In genomic region chr16:54246883-54247282, GRCm38 (mm10) we compare ENCODE assay signal across 20 mouse cellular contexts.
DNase-seq lines count a peak whose midpoint lies in the region; ATAC-seq and TF ChIP-seq lines count a peak whose summit lies in the region.
"Had no signal": no experiment of that assay in that cellular context is flagged by ENCODE, and none has a peak within 500 bp of the region (broad histone marks: within the 10 kb centered on the region; RNA-seq: fewer than 3 reads in every experiment).

No protein-coding gene starts in this region.

- no peaks in the 10 kb centered on the region for H3K36me3 ChIP-seq in forebrain, embryonic 14.5 days (ENCODE audit: control insufficient read depth, insufficient read depth, low read length)
- H3K36me3 ChIP-seq in forebrain, embryonic 10.5 days (replicated peaks), result no peaks in the 10 kb centered on the region
- no peaks in the 10 kb centered on the region for H3K36me3 ChIP-seq in forebrain, postnatal 0 days (ENCODE audit: insufficient read depth)
- H3K36me3 ChIP-seq: embryonic facial prominence, embryonic 13.5 days; embryonic facial prominence, embryonic 15.5 days had no signal

- TF ChIP-seq CTCF in brain, embryonic 14.5 days (IDR thresholded peaks at IDR 0.05; ENCODE audit: borderline replicate concordance, extremely low read depth, insufficient read depth, insufficient read length), result no peak
- no peak for TF ChIP-seq CTCF in forebrain, postnatal 0 days (IDR thresholded peaks at IDR 0.05; ENCODE audit: low read depth)

- TF ChIP-seq POLR2A in brain, embryonic 14.5 days (IDR thresholded peaks at IDR 0.05; ENCODE audit: borderline replicate concordance, extremely low read depth, insufficient read depth, insufficient read length, poor library complexity, severe bottlenecking), result no peak

- ATAC-seq in forebrain, embryonic 14.5 days, result peak; percentile 80; the same call in 1 of the 2 replicates
- ATAC-seq in forebrain, postnatal 0 days, result peak; percentile 54; the same call in 1 of the 2 replicates

- DNase-seq in forebrain, embryonic 14.5 days (ENCODE audit: low spot score), result peak; percentile 72
- DNase-seq in forebrain, embryonic 10.5 days (ENCODE audit: extremely low spot score, low spot score), result no peak
- DNase-seq in brain, adult 2 months (ENCODE audit: low read depth, low spot score), result peak; percentile 11
- DNase-seq in brain, embryonic 14.5 days (ENCODE audit: low read depth), result peak; percentile 83
- DNase-seq in forebrain, postnatal 0 days, result peak; percentile 20
- DNase-seq in spleen, postnatal 36 days (ENCODE audit: low spot score in 2 of 2), result no peak
- DNase-seq in layer of hippocampus, adult 9-11 months, result no peak
- DNase-seq: adrenal gland, adult 2 months; adrenal gland, postnatal 10 days; adrenal gland, postnatal 25 days; cerebellum, adult 11 months; cerebellum, adult 18-20 months; cerebellum, adult 8-10 months; cerebellum, adult 9-11 months; cerebellum, postnatal 14 days; cerebellum, postnatal 36 days; embryo, embryonic 11 days had no signal

- WGBS in forebrain, embryonic 14.5 days, result 70% methylated on average over 3 of the region's 3 CpGs
- 86% methylated on average over 3 of the region's 3 CpGs for WGBS in forebrain, embryonic 10.5 days
- WGBS in forebrain, postnatal 0 days, result 50% methylated on average over 3 of the region's 3 CpGs

- no peaks in the 10 kb centered on the region for H3K9me3 ChIP-seq in forebrain, embryonic 14.5 days (replicated peaks; ENCODE audit: control insufficient read depth, low read length)
- no peaks in the 10 kb centered on the region for H3K9me3 ChIP-seq in forebrain, embryonic 10.5 days
- no peaks in the 10 kb centered on the region for H3K9me3 ChIP-seq in forebrain, postnatal 0 days (ENCODE audit: low read length)
- H3K9me3 ChIP-seq: embryonic facial prominence, embryonic 13.5 days; embryonic facial prominence, embryonic 15.5 days had no signal

- H3K4me3 ChIP-seq in forebrain, embryonic 14.5 days (ENCODE audit: low read depth, low read length), result no peak overlapping the region
- H3K4me3 ChIP-seq in forebrain, embryonic 10.5 days, result no peak overlapping the region
- no peak overlapping the region for H3K4me3 ChIP-seq in forebrain, postnatal 0 days (ENCODE audit: low read depth, low read length)
- H3K4me3 ChIP-seq: embryonic facial prominence, embryonic 13.5 days; embryonic facial prominence, embryonic 15.5 days; erythroblast, embryonic 14.5 days had no signal

- no peak overlapping the region for H3K27ac ChIP-seq in forebrain, embryonic 14.5 days (ENCODE audit: low read depth, low read length)
- H3K27ac ChIP-seq in forebrain, embryonic 10.5 days, result no peak overlapping the region
- H3K27ac ChIP-seq in forebrain, postnatal 0 days (ENCODE audit: low read depth, low read length), result no peak overlapping the region
- H3K27ac ChIP-seq: embryonic facial prominence, embryonic 13.5 days; embryonic facial prominence, embryonic 15.5 days had no signal

- no peaks in the 10 kb centered on the region for H3K4me1 ChIP-seq in forebrain, embryonic 14.5 days (ENCODE audit: control insufficient read depth, insufficient read depth, low read length)
- H3K4me1 ChIP-seq in forebrain, embryonic 10.5 days, result no peaks in the 10 kb centered on the region
- no peaks in the 10 kb centered on the region for H3K4me1 ChIP-seq in forebrain, postnatal 0 days (ENCODE audit: insufficient read depth)
- H3K4me1 ChIP-seq: embryonic facial prominence, embryonic 13.5 days; embryonic facial prominence, embryonic 15.5 days had no signal

- no peak overlapping the region for H3K9ac ChIP-seq in forebrain, embryonic 14.5 days (ENCODE audit: low read length)
- H3K9ac ChIP-seq in forebrain, postnatal 0 days, result no peak overlapping the region
- H3K9ac ChIP-seq: embryonic facial prominence, embryonic 13.5 days; embryonic facial prominence, embryonic 15.5 days had no signal

- H3K4me2 ChIP-seq in forebrain, embryonic 14.5 days (ENCODE audit: low read length), result no peak overlapping the region
- H3K4me2 ChIP-seq in forebrain, postnatal 0 days (ENCODE audit: low read depth), result no peak overlapping the region
- H3K4me2 ChIP-seq: embryonic facial prominence, embryonic 13.5 days; embryonic facial prominence, embryonic 15.5 days had no signal

- no peaks in the 10 kb centered on the region for H3K27me3 ChIP-seq in forebrain, embryonic 14.5 days (replicated peaks; ENCODE audit: control insufficient read depth, insufficient read depth, low read length)
- no peaks in the 10 kb centered on the region for H3K27me3 ChIP-seq in forebrain, embryonic 10.5 days (ENCODE audit: poor library complexity, severe bottlenecking)
- H3K27me3 ChIP-seq in forebrain, postnatal 0 days (ENCODE audit: insufficient read depth, low read length), result no peaks in the 10 kb centered on the region
- H3K27me3 ChIP-seq: embryonic facial prominence, embryonic 13.5 days; embryonic facial prominence, embryonic 15.5 days had no signal

Comparison
In these comparisons a context has a peak if more than half of its experiments do, and no peak if none do; other contexts are left out.
1. DNase-seq: peak in forebrain, embryonic 14.5 days (single experiment), brain, adult 2 months (single experiment), brain, embryonic 14.5 days (single experiment) and forebrain, postnatal 0 days (single experiment); none in forebrain, embryonic 10.5 days (single experiment), spleen, postnatal 36 days (0 of 2) and layer of hippocampus, adult 9-11 months (single experiment).